Mouse (Mus musculus) small intestine, adult 2 months (tissue): ENCODE data around the gene Ap1g1. TPM values are rescaled to one million over a fixed set of nuclear protein-coding genes. Genes with fewer than 3 reads are reported as not detected.

ENCODE experiments used
- H3K27ac ChIP-seq: fragments of 200-500 bp; 2 replicates; pipeline ENCODE4 v1.5.1; 2012; ENCODE audit warnings: low read depth, low read length, control low read depth, inconsistent platforms; ENCODE audit not compliant: insufficient read depth
- H3K27me3 ChIP-seq: fragments of 200-500 bp; 2 replicates; pipeline ENCODE4 v1.6.1; 2012; ENCODE audit warnings: mild to moderate bottlenecking, moderate library complexity, low read length, inconsistent platforms; ENCODE audit not compliant: control insufficient read depth, insufficient read depth
- H3K36me3 ChIP-seq: fragments of 200-500 bp; 2 replicates; pipeline ENCODE4 v1.6.1; 2012; ENCODE audit warnings: mild to moderate bottlenecking, low read length, control low read depth, inconsistent platforms; ENCODE audit not compliant: control insufficient read depth, insufficient read depth
- H3K4me1 ChIP-seq: fragments of 200-500 bp; 2 replicates; pipeline ENCODE4 v1.6.1; 2012; ENCODE audit warnings: low read length, inconsistent platforms, mixed read lengths; ENCODE audit not compliant: control insufficient read depth, insufficient read depth, insufficient read length
- H3K4me3 ChIP-seq: fragments of 200-500 bp; 2 replicates; pipeline ENCODE4 v1.5.1; 2012; ENCODE audit warnings: low read depth, mild to moderate bottlenecking, control low read depth, inconsistent platforms, low read length, moderate library complexity
- CTCF ChIP-seq: fragments of 200-500 bp; IDR thresholded peaks from 2 replicates; pipeline ENCODE4 v1.5.1; 2012; ENCODE audit warnings: low read depth, mild to moderate bottlenecking, control low read depth, inconsistent platforms, low read length, moderate library complexity, mixed read lengths; ENCODE audit not compliant: insufficient replicate concordance, insufficient read length; ENCODE audit errors: extremely low read depth
- POLR2A ChIP-seq: fragments of 200-500 bp; IDR thresholded peaks from 2 replicates; pipeline ENCODE4 v1.6.1; 2012; ENCODE audit warnings: low read depth, mild to moderate bottlenecking, control low read depth, inconsistent platforms, low read length, moderate library complexity
- WGBS: fragments of 180-500 bp; shearing (Covaris S2); methylation state at CpG from one replicate; pipeline ENCODE4 v1.1.7; 2018; 5-methylcytosine and 5-hydroxymethylcytosine counted together
- polyA plus RNA-seq: library from polyadenylated mRNA; depleted of rRNA; stranded (reverse); fragments of >200 nt; gene quantifications from 2 replicates; pipeline ENCODE4 v1.2.3, GENCODE M21; 2012

The Ap1g1 gene
- polyA plus RNA-seq, 1 experiment: 18.8 TPM

GRCm38 (mm10) chr8:109806522-109806921 lies 28.2 kb downstream of the Ap1g1 start:
- WGBS: 55% methylated on average over 3 of the region's 3 CpGs
- no peak for TF ChIP-seq CTCF
- no peak overlapping the region for H3K27ac ChIP-seq
- peaks cover 12% of the 10 kb centered on the region for H3K36me3 ChIP-seq
- no peaks in the 10 kb centered on the region for H3K27me3 ChIP-seq
- H3K4me3 ChIP-seq: no peak overlapping the region
- peaks cover 5% of the 10 kb centered on the region for H3K4me1 ChIP-seq

GRCm38 (mm10) chr8:109807401-109808119 lies 29.2 kb downstream of the Ap1g1 start:
- Histone ChIP-seq H3K27ac (no peak overlapping the region), H3K27me3 (no peaks in the 10 kb centered on the region), H3K4me3 (no peak overlapping the region), H3K36me3 (peaks cover 12% of the 10 kb centered on the region), H3K4me1 (peaks cover 5% of the 10 kb centered on the region)
- 81% methylated on average over 7 of the region's 7 CpGs for WGBS
- TF ChIP-seq POLR2A: no peak
- no peak for TF ChIP-seq CTCF

GRCm38 (mm10) chr8:109808120-109808447 lies 29.7 kb downstream of the Ap1g1 start:
- peaks cover 5% of the 10 kb centered on the region for H3K4me1 ChIP-seq
- H3K4me3 ChIP-seq: no peak overlapping the region
- no peak for TF ChIP-seq POLR2A
- no peak for TF ChIP-seq CTCF
- H3K36me3 ChIP-seq: peaks cover 9% of the 10 kb centered on the region
- H3K27me3 ChIP-seq: no peaks in the 10 kb centered on the region
- H3K27ac ChIP-seq: no peak overlapping the region

- H3K4me1 ChIP-seq: peaks cover 7% of the 10 kb centered on the region
- H3K27me3 ChIP-seq: no peaks in the 10 kb centered on the region
- no peak overlapping the region for H3K27ac ChIP-seq
- peaks cover 3% of the 10 kb centered on the region for H3K36me3 ChIP-seq
- no peak overlapping the region for H3K4me3 ChIP-seq
- 61% methylated on average over 3 of the region's 3 CpGs for WGBS
- no peak for TF ChIP-seq POLR2A
- no peak for TF ChIP-seq CTCF
Measured at GRCm38 (mm10) chr8:109810434-109810833, 32.1 kb downstream of the Ap1g1 start.

GRCm38 (mm10) chr8:109815268-109815667 lies 36.9 kb downstream of the Ap1g1 start:
- no peaks in the 10 kb centered on the region for H3K27me3 ChIP-seq
- no peak for TF ChIP-seq CTCF
- no peak for TF ChIP-seq POLR2A
- H3K4me3 ChIP-seq: no peak overlapping the region
- H3K4me1 ChIP-seq: peaks cover 5% of the 10 kb centered on the region
- no peak overlapping the region for H3K27ac ChIP-seq
- WGBS: 52% methylated on average over 2 of the region's 2 CpGs
- no peaks in the 10 kb centered on the region for H3K36me3 ChIP-seq

GRCm38 (mm10) chr8:109817933-109818332 lies 39.6 kb downstream of the Ap1g1 start:
- peaks cover 3% of the 10 kb centered on the region; the same call in 1 of the 2 replicates for H3K4me1 ChIP-seq
- peaks cover 2% of the 10 kb centered on the region; the same call in 1 of the 2 replicates for H3K36me3 ChIP-seq
- TF ChIP-seq CTCF (no peak), POLR2A (no peak)
- H3K27ac ChIP-seq: no peak overlapping the region
- WGBS: 43% methylated on average over 1 of the region's 1 CpGs
- H3K4me3 ChIP-seq: no peak overlapping the region
- H3K27me3 ChIP-seq: no peaks in the 10 kb centered on the region

- Histone ChIP-seq H3K4me1 (no peaks in the 10 kb centered on the region), H3K36me3 (peaks cover 15% of the 10 kb centered on the region), H3K4me3 (no peak overlapping the region), H3K27ac (no peak overlapping the region), H3K27me3 (no peaks in the 10 kb centered on the region)
- TF ChIP-seq POLR2A: no peak
- TF ChIP-seq CTCF: no peak
- 91% methylated on average over 2 of the region's 2 CpGs for WGBS
Measured at GRCm38 (mm10) chr8:109823561-109823960, 45.2 kb downstream of the Ap1g1 start.
